Mouse (Mus musculus) intestine, postnatal 0 days (tissue): Measurements from ENCODE around the gene Kifc1. TPM values are rescaled to one million over a fixed set of nuclear protein-coding genes. Genes with fewer than 3 reads are reported as not detected.

Source experiments
- ATAC-seq: fragments of 200-750 bp; cut with Nextera tagmentation; 2 replicates; pipeline ENCODE4 v1.8.0; 2017; ENCODE audit warnings: mild to moderate bottlenecking, moderate TSS enrichment, moderate library complexity
- H3K27ac ChIP-seq: fragments of 300-500 bp; sonication (generic); 2 replicates; pipeline ENCODE4 v1.5.1; 2014; ENCODE audit warnings: mild to moderate bottlenecking, low read depth, low read length, moderate library complexity
- H3K27me3 ChIP-seq: fragments of 300-500 bp; sonication (generic); replicated peaks from 2 replicates; pipeline ENCODE4 v1.6.1; 2014; ENCODE audit warnings: low read length, mixed read lengths; ENCODE audit not compliant: control insufficient read depth, insufficient read depth
- H3K36me3 ChIP-seq: fragments of 300-500 bp; sonication (generic); 2 replicates; pipeline ENCODE4 v1.6.1; 2014; ENCODE audit warnings: mild to moderate bottlenecking, moderate library complexity; ENCODE audit not compliant: control insufficient read depth, insufficient read depth
- H3K4me1 ChIP-seq: fragments of 300-500 bp; sonication (generic); replicated peaks from 2 replicates; pipeline ENCODE4 v1.6.1; 2014; ENCODE audit warnings: antibody characterized with exemption, low read length, mixed read lengths; ENCODE audit not compliant: control insufficient read depth, insufficient read depth
- H3K4me2 ChIP-seq: fragments of 300-500 bp; sonication (generic); replicated peaks from 2 replicates; pipeline ENCODE4 v1.6.1; 2014; ENCODE audit warnings: low read depth, mild to moderate bottlenecking, moderate library complexity
- H3K4me3 ChIP-seq: fragments of 300-500 bp; sonication (generic); 2 replicates; pipeline ENCODE4 v1.5.1; 2014; ENCODE audit warnings: low read depth, low read length
- H3K9ac ChIP-seq: fragments of 300-500 bp; sonication (generic); 2 replicates; pipeline ENCODE4 v1.6.1; 2014; ENCODE audit warnings: mild to moderate bottlenecking, low read depth, low read length
- H3K9me3 ChIP-seq: fragments of 300-500 bp; sonication (generic); 2 replicates; pipeline ENCODE4 v1.6.1; 2016; ENCODE audit warnings: mixed run types; ENCODE audit not compliant: control insufficient read depth
- CTCF ChIP-seq: sonication (generic); IDR thresholded peaks from 2 replicates; pipeline ENCODE4 v1.5.1; 2016; ENCODE audit warnings: low read depth, mild to moderate bottlenecking, control low read depth, antibody characterized with exemption, moderate library complexity
- WGBS: fragments of 180-500 bp; shearing (Covaris S2); extraction: QIAGEN DNeasy Blood & Tissue Kit; methylation state at CpG from one replicate; pipeline ENCODE4 v1.1.7; 2014; 5-methylcytosine and 5-hydroxymethylcytosine counted together
- polyA plus RNA-seq: library from polyadenylated mRNA; unstranded; fragments of >200 nt; fragmentation: Nextera tagmentation; extraction: Ambion mirVana; gene quantifications from 2 replicates; pipeline ENCODE4 v1.2.1, GENCODE M21; 2015

The Kifc1 gene
- polyA plus RNA-seq, 1 experiment from 2014 or later = 1.7 TPM

DNA sequence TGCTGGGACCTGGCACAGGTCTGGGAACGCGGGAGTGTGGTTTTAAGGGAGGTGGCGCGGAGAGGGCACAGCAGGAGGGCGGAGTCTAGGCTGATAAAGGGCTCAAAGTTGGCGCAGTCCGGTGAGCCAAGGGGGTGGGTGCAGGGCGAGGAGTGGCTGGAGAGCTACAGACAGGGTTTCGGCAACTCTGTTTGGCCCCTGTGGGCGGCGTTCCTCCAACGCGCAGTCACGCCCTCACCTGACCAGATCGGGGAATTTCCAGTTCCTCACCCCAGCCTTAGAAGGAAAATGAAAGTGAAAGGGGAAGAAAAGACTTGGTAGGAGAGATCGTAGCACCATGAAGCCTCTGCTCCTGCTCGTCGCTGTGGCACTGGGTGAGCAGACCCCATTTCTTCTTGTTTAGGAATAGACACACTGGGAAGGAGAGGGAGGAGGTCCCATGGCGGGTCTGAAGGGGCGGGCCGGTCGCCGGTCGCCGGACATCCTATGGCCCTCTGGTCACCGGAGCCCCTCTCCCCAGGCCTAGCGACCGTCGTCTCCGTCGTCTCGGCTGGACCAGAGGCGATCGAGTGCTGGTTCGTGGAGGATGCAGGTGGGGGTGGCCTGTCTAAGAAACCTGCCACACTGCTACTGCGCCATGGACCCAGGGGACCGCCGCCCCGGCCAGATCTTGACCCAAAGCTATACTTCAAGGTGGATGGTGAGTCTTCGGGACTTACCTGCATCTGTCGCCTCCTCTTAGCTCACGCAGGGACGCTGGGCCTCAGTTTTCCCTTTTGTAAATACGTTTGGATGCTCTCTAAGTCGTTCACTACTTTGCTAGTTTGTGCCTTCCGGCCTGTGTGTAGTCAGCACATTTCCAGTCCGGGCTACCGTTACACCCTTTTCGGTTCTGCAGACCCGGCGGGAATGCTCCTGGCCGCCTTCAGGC lies 29.2 kb upstream of the Kifc1 start:
- peak; percentile 48 for ATAC-seq
- Histone ChIP-seq H3K4me3 (peak overlapping the region; percentile 85), H3K9me3 (no peaks in the 10 kb centered on the region), H3K36me3 (peaks cover 21% of the 10 kb centered on the region), H3K9ac (peak overlapping the region; percentile 70), H3K27me3 (no peaks in the 10 kb centered on the region), H3K4me2 (peak overlapping the region; percentile 96), H3K4me1 (no peaks in the 10 kb centered on the region; the same call in 1 of the 2 replicates), H3K27ac (peak overlapping the region; percentile 88)
- TF ChIP-seq CTCF = peak; percentile 62
- under 1% methylated on average over 52 of the region's 52 CpGs for WGBS

DNA sequence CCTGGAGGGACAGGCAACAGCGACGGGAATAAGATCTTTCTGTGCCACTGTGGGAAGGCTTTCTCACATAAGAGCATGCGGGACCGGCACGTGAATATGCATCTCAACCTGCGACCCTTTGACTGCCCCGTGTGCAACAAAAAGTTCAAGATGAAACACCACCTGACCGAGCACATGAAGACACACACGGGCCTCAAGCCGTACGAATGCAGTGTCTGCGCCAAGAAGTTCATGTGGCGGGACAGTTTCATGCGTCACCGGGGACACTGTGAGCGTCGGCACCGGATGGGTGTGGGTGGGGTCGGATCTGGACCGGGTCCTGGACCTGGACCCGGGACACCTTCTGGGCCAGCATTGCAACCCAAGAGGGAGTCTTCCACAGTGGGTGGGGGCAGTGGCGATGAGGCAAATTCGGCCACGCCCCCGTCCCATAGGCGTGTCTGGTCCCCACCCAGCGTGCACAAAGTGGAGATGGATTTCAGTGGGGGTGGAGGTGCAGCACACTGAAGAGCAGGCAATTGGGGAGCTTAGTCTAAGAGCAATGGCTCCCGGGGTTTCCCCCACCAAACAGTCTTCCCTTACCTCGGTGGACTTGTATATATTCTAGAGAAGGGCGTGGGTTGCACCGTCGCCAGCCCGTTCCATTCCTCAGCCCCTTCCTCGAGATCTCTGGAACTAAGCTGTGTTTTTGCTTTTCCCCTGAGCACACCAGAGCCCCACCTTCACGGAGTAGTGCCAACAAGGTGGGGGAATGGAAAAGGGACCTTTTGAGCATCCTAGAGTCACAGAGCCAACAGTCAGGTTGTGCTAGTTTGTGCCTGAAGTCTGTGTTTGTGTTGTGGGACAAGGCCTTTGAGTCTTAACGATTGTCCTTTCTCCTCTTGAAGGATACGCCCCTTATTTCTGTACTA lies 28.1 kb upstream of the Kifc1 start:
- H3K4me3 ChIP-seq = peak overlapping the region; percentile 85
- 60% methylated on average over 37 of the region's 37 CpGs for WGBS
- no peak for ATAC-seq

DNA sequence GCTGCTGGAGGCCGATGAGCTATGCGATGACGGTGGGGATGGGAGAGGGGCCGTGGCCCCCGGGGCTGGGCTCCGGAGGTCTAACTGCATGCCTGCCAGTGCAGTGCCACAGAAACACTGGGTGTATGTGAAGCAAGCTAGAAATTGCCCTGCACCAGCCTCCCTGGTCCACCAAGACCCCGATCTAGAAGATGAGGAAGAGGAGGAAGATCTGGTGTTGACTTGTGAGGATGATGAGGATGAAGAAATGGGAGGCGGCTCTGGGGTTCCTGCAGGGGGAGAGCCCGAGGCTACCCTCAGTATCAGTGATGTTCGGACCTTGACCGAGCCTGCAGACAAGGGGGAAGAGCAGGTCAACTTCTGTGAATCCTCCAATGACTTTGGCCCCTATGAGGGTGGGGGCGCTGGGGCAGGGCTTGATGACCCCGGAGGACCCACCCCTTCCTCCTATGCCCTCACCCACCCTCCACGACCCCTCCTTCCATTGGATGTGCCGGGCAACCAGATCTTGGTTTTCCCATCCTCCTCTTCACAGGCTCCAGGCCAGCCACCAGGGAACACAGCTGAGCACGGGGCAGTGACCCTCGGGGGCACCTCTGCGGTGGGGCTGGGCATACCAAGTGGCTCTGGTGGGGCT lies 27.3 kb upstream of the Kifc1 start:
- TF ChIP-seq CTCF = no peak
- no peak overlapping the region for H3K27ac ChIP-seq
- no peaks in the 10 kb centered on the region for H3K27me3 ChIP-seq
- H3K4me3 ChIP-seq = no peak overlapping the region
- peaks cover 38% of the 10 kb centered on the region for H3K36me3 ChIP-seq
- no peak overlapping the region for H3K4me2 ChIP-seq
- no peaks in the 10 kb centered on the region for H3K9me3 ChIP-seq
- no peaks in the 10 kb centered on the region; the same call in 1 of the 2 replicates for H3K4me1 ChIP-seq
- 82% methylated on average over 18 of the region's 18 CpGs for WGBS
- ATAC-seq = no peak
- H3K9ac ChIP-seq = no peak overlapping the region

More for the DNA sequence above, 28.1 kb upstream of the Kifc1 start:
- H3K4me1 ChIP-seq = no peaks in the 10 kb centered on the region; the same call in 1 of the 2 replicates
- peak overlapping the region; percentile 96 for H3K4me2 ChIP-seq
- H3K36me3 ChIP-seq = peaks cover 32% of the 10 kb centered on the region
- no peak overlapping the region for H3K9ac ChIP-seq
- TF ChIP-seq CTCF = no peak
- H3K27me3 ChIP-seq = no peaks in the 10 kb centered on the region
- H3K9me3 ChIP-seq = no peaks in the 10 kb centered on the region
- peak overlapping the region; percentile 88; the same call in 1 of the 2 replicates for H3K27ac ChIP-seq

DNA sequence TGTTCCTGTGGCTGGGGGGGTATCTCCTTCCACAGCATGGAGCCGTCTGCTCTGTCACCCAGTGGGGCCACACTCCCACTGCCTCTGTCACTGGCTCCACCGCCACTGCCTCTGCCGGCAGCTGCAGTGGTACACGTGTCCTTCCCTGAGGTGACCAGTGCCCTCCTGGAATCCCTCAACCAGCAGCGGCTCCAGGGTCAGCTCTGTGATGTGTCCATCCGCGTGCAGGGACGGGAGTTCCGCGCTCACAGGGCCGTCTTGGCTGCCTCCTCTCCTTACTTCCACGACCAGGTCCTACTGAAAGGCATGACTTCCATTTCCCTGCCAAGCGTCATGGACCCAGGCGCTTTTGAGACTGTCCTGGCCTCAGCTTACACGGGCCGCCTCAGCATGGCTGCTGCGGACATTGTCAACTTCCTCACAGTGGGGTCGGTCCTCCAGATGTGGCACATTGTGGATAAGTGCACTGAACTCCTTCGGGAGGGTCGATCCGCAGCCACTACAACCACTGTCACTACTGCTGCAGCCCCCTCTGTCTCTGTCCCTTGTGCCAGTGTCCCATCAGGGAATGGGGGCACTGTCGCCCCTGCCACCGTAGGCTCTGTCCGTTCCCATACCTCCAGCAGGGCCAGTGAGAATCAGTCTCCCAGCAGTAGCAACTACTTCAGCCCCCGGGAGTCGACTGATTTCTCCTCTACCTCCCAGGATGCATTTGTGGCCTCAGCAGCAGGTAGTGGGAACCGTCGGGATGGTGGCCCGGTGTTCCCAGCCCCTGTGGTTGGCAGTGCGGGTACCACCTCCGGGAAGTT lies 26.6 kb upstream of the Kifc1 start:
- Histone ChIP-seq H3K36me3 (peaks cover 42% of the 10 kb centered on the region), H3K4me1 (no peaks in the 10 kb centered on the region; the same call in 1 of the 2 replicates), H3K4me3 (peak overlapping the region; percentile 67), H3K27ac (no peak overlapping the region), H3K4me2 (peak overlapping the region; percentile 79), H3K9me3 (no peaks in the 10 kb centered on the region), H3K9ac (peak overlapping the region; percentile 7; the same call in 1 of the 2 replicates), H3K27me3 (no peaks in the 10 kb centered on the region)
- TF ChIP-seq CTCF = no peak
- 77% methylated on average over 31 of the region's 31 CpGs for WGBS
- no peak for ATAC-seq

DNA sequence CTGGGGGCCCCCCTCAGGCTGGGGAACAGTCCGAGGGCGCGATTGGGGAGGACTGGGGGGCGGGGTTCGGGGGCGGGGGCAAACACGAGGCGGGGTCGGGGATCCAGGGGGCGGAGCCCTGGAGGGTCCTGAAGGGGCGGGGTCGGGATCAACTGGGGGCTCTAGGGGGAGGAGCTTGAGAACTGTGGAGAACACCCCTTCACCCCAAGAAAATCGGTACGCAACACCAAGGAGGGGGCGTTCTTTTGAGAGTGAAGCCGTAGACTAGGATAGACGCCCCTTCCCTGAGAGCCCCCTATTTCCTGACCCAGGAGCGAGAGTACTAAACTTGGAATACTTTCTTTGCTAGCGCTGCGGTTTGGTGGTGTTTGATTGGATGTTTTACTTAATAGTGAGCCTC lies 25.8 kb upstream of the Kifc1 start:
- Histone ChIP-seq H3K4me3 (peak overlapping the region; percentile 67), H3K4me1 (no peaks in the 10 kb centered on the region; the same call in 1 of the 2 replicates), H3K36me3 (peaks cover 48% of the 10 kb centered on the region), H3K27me3 (no peaks in the 10 kb centered on the region), H3K9me3 (no peaks in the 10 kb centered on the region), H3K9ac (peak overlapping the region; percentile 64), H3K4me2 (peak overlapping the region; percentile 79), H3K27ac (peak overlapping the region; percentile 86)
- TF ChIP-seq CTCF = no peak
- under 1% methylated on average over 20 of the region's 20 CpGs for WGBS
- ATAC-seq = no peak
